Mouse (Mus musculus) duodenum, adult 2 months (tissue): ENCODE measurements around the gene Cldn34b3. TPM values are rescaled to one million over a fixed set of nuclear protein-coding genes. Genes with fewer than 3 reads are reported as not detected.

Source experiments
- polyA plus RNA-seq: library from polyadenylated mRNA; depleted of rRNA; stranded (reverse); fragments of >200 nt; gene quantifications from 2 replicates; pipeline ENCODE4 v1.2.3, GENCODE M21; 2012; ENCODE audit warnings: low replicate concordance; rRNA removed

Cldn34b3 gene
- polyA plus RNA-seq: not detected in 2 replicates

GRCm38 (mm10) chrX:76264004-76264403 lies at the start of gene Cldn34b3:
Cldn34b3 (plus strand) TSS chrX:76264304.

Other genes with a start within 250 kb of the Cldn34b3 start
- gene Cldn34b4, start 129.0 kb downstream of the Cldn34b3 start, polyA plus RNA-seq: not detected in 2 replicates